Mouse (Mus musculus) kidney, postnatal 14 days (tissue): ENCODE measurements around the gene Relb.

Experiments used
- DNase-seq: peaks from one replicate; pipeline ENCODE4 v3.0.0; 2022; ENCODE audit warnings: mixed read lengths

Relb gene

DNA sequence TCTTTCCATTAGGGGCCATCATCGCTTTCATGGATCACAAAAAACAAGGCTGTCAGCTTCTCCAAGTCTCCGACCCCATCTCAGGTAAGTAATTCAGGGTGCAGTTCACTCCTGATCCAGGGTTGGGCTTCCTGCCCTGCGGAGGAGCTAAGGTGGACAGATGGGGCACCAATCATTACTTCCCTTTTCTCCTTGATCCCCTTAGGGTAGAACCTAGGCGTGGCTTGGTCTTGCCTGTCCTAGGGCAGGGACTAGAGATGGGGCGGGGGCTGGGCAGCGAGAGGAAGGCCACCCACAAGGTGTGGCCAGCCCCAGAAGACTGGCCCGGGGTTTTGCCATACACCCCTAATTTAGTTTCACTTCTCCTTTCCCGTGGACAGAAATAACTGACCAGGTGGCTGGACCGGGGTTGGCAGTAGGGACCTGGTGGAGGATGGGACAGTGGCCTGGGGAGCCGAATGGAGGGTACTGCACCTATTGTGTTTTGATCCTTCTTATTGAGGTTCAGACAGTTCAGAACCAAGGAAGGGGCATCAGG is 51.3 kb downstream of the Relb start:
- no peak for DNase-seq

- peak; percentile 55 for DNase-seq
Measured at GRCm38 (mm10) chr7:19577141-19577852, 51.9 kb downstream of the Relb start, which contains the start of the genes Zfp296 and Gemin7. Gene Zfp296 (plus strand): TSS chr7:19577287. Gene Gemin7 (minus strand): TSS chr7:19577595.

DNA sequence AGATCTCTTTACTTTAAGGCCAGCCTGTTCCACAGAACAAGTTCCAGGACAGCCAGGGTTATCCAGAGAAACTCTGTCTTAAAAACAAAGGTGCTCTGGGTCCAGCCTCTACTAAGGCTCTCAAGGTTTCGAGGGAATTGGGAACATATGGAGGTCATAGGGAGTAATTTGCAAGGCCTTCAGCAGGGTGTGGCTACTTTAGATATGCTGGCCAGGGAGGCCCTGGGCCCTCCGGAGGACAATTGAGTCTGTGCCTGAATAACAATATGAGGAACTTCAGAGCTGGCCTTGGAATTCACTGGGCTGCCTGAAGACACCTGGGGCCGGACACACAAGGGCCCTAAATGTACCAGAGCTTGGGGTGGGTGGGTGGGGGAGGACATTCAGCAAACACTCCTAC is 53.7 kb downstream of the Relb start:
- no peak for DNase-seq

- DNase-seq = no peak
Measured at GRCm38 (mm10) chr7:19573776-19574140, 55.5 kb downstream of the Relb start.

- DNase-seq = peak; percentile 87
Measured at GRCm38 (mm10) chr7:19572926-19573775, 56.1 kb downstream of the Relb start.

DNA sequence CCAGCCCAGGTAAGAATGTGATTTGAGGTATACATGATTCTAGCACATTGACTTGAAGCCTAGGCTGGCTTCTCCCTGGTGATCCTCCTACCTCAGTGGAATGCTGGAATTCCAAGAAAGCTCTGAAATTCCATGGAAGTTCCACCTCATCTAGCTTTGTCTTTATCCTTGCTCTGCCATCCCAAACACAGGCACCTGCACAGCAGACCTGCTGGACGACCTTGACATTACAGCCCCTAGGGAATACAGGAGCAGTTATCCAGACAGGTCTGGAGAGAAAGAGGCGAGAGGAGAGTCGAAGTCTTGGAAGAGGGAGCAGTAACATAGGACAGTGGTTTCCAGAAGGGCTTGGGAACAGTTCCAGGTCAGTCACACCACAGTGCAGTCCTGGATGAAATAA is 59.6 kb downstream of the Relb start:
- no peak for DNase-seq

- DNase-seq = peak; percentile 68
Measured at GRCm38 (mm10) chr7:19567426-19567825, 61.8 kb downstream of the Relb start.

DNA sequence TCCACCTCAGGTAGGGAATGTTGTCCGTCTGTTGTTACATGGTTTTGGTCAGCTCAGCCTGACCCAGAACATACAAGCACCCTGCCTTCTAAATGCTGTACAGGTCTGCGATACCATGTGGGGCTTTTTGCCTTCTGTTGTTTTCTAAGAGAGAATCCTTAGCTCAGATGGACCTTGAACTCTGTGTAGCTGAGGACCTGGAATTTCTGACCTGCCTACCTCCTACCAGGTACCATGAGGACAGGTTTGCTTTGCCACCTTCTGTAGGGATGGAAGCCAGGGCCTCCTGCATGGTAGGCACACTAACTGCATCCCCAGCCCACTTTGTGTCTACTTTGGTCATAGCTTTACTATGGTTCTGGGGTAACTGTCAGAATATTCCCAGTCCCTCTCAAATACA is 63.4 kb downstream of the Relb start:
- no peak for DNase-seq

DNA sequence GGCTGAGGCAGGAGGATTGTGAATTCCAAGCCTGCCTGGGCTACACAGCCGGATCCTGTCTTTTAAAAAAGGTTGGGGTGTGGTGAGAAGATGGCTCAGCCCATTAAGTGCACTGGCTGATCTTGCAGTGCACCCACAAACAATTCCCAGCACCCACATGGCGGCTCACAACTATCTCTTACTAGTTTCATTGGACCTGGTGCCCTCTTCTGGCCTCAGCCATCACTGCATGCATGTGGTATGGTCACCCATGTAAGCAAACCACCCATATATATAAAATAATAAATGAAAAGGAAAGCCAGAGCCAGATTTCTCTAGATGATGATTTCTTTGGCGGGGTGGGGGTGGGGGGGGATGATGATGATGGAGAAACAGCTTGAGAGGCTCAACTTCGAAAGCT is 64.8 kb downstream of the Relb start:
- DNase-seq = no peak

DNA sequence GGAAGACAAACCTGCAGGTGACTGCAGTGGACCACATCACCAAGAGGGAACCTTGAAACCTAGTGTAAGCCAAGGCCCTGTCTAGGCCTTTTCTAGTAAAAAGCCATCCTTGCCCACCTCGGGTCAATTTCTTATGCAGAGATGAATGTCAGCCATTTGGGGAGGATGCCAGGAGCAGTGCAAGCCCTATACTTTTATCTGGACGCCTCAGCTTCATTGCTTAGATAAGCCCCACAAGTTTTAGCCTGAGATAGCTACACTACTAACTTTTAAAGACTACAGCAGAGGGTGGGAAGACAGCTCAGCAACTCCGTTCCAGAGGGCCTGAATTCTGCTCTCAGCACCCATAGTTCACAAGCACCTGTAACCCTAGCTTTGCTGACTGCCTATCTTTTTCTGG is 65.4 kb downstream of the Relb start:
- no peak for DNase-seq

DNA sequence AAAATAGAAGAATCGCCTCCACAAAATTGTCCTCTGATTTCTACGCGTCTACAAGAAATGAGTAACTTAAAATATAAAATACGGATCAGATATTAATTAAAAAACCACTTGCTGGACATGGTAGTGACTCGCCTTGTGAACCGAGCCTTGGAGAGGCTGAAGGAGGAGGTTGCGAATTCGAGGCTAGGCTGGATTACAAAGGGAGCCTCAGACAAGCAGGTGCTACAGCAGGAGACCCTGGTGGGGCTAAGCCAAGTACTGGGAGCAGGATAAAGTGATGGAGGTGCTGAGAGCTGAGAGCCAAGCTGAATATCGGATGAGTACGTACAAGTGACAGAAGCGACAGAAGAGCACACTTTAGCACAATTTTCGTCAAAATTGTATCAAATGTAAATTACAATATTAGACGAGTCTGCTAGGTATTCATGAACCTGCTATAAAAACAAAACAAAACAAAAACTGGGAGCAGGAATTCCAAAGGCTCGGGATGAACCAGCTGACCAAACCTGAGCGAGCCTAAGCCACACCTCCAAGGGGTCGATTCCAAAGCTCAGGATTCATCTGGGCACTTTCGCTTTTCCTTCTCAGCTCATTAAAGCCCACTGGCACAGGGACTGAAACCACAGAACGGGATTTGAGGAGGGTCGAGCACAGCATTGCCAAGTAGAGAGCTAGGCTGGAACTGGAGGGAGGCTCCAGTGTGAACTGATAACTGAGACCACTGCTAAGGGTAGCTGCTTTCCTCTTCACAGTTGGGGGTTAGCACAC is 66.4 kb downstream of the Relb start, which contains the start of gene Ppp1r37:
TSS of gene Ppp1r37 (minus strand) at position 434 of the 768 bp plus-strand sequence.
- peak; percentile 68 for DNase-seq

DNA sequence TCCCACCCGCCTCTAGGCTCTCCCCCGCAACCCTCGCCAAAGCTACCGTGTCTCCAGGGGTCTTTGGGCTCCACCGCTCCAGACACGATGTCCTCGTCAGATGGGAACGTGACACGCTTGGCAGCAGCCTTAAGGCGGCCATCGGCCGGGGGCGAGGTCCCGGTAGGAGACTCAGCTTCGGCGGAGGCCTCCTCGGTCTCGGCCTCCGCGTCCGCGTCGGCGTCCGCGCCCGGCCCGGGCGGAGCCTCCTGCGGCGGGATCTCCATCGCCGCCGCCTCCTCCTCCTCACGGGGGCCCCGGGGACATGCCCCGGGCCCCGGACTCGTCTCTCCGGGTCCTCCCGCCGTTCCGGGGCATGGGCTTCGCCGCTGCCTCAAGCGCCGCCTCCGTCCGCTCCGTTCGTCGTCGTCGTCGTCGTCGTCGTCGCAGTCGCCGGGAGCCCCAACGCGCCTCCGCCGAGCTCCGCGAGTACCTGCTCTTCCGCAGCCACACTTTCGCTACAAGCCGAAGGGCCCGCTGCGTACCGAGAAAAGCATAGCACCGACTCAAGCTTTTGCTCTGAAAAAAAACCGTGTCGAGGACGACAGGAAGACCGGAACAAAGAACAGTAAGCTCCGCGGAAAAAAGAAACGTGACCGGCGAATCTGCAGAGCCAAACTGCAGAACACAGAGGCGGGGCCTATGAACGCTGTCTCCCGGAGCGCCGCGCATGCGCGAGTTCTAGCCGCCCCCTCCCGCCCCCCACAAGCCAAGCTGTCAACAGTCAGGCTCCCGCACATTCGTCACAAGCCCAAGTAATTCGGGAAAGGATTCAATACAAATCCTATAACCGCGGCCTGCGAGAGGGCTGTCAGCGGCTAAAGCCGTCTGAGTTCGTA is 67.2 kb downstream of the Relb start:
- DNase-seq = peak; percentile 95

DNA sequence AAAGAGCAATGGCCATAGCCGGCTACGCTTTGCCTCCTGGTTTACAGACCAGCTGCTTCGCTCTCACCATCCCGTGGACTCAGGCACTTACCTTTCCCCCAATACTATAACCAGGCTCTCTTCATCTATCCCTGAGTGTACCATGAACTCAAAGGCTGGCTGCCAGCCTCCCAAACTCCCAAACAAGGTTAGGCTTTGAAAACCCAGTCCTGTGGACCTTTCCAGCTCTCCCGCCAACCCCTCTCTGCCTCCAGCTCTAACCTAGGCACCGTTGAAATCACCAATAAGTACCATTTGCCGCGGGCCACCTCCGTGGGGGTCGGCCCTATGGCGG is 67.8 kb downstream of the Relb start:
- no peak for DNase-seq

DNA sequence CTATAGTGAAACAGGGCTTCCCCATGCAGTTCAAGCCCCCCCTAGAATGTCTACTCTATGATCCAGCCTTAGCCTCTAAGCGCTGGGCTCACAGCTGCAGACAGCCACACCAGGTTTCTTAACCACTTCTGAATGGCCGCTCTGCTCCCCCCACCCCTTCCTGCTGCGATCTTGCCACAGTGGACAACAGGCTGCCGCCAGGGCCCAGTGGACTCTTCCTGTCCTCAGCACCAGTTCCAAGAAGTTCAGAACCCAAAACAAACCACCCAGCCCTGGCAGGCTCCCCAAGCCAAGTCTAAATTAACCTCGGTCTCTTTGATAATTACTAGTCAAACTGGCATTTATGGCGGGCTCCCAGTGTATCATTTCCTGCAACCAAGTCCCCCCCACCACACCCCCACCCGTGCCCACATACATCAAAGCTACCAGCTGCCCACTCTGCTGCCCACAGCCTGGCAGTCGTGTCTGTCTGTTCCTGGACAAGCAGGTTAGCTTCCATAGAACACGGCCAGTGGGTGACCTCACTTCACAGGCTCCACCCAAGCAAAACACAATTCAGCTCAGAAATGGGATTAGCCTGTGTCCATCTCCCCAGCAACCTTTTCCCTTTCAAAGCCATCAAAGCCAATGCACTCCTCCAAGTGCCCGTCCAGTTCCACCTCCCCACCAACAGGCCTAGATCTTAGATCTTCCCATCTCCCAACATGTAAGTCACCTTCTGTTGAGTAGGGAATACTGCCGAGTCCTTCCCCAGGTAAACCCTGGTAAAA is 68.6 kb downstream of the Relb start:
- DNase-seq = peak; percentile 35

- no peak for DNase-seq
Measured at GRCm38 (mm10) chr7:19558965-19559364, 70.3 kb downstream of the Relb start.

DNA sequence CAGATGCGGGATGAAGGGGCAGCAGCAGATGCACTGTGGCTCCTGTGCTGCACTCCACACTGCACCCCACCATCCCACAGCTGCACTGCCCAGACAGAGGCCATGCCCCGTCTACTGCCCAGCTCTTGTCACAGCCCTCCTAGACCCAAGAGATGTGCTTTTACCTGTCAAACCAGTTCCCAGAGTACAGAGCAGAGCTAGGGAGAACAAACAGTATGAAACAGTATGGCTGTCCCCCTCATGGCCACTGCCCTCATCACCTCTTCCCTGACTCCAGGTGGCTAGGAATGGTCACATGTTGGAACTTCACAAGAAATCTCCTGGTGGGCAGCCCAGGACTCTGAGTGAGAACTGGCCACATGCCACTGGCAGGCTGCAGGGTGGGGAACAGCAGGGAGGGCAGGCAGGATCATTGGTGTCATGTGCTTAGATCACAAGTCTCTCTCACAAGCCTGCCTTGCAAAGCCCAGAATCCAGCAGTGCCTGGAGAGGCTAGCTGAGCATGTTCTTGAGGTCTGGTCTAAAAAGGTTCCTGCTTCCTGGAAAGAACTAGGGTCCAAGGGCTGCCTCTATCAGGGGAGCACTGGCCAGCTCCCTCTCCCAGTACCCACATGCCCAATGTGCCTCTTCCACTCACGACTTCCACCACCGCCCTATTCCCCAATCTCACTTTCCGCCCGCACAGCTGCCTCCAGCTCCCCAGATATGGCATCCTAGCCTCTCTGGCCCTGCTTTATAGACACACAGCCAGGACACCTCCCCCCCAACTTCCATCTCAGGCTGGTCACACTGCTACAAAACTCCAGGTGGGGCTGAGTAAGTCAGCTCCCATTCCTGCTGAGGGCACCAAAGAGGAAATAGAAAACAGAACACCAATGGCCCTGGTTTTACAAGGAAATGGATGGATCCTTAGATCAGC is 71.0 kb downstream of the Relb start:
- DNase-seq = peak; percentile 22

GRCm38 (mm10) chr7:19557086-19557485 is 72.2 kb downstream of the Relb start:
- DNase-seq = peak; percentile 52
